ENCODE assay signal across 10 mouse cellular contexts in the genomic region with DNA sequence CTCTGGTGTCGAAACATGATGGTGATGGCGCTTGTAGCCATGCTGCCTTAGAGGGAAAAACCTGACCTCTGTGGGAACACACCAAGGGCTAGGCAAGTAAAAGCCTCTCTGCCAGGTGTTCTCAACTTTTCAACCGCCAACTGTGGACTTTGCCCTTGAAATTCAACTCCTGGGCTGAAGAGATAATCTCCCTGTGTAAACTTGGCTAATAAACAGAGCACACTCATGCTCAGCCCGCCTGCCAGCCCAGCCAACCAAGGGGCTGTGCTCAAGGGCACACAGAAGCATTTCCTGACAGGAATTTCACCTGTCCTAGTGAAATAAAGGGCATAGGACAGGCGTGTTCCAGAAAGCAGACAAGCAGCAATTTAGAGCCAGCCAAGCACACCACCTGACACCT.
A peak's percentile ranks its signal among the peaks of the same experiment; 100 is the strongest.
DNase-seq lines count a peak whose midpoint lies in the region; ATAC-seq and TF ChIP-seq lines count a peak whose summit lies in the region.
"Had no signal": no experiment of that assay in that cellular context is flagged by ENCODE, and none has a peak within 500 bp of the region (broad histone marks: within the 10 kb centered on the region; RNA-seq: fewer than 3 reads in every experiment).

No protein-coding gene starts in this region.

- WGBS in liver, adult 2 months = 24% methylated on average over 5 of the region's 5 CpGs
- 84% methylated on average over 5 of the region's 5 CpGs for WGBS in hindbrain, embryonic 14.5 days
- 81% methylated on average over 5 of the region's 5 CpGs for WGBS in forebrain, embryonic 16.5 days

- H3K9me3 ChIP-seq in hindbrain, embryonic 14.5 days (ENCODE audit: control insufficient read depth, low read length) = no peaks in the 10 kb centered on the region
- no peaks in the 10 kb centered on the region for H3K9me3 ChIP-seq in forebrain, embryonic 16.5 days (ENCODE audit: control insufficient read depth, low read length)

- H3K36me3 ChIP-seq in liver, adult 2 months (ENCODE audit: control insufficient read depth, insufficient read depth, low read length) = no peaks in the 10 kb centered on the region
- no peaks in the 10 kb centered on the region for H3K36me3 ChIP-seq in hindbrain, embryonic 14.5 days (replicated peaks; ENCODE audit: control insufficient read depth, insufficient read depth)
- H3K36me3 ChIP-seq in forebrain, embryonic 16.5 days (ENCODE audit: control insufficient read depth, insufficient read depth) = no peaks in the 10 kb centered on the region

- TF ChIP-seq POLR2A in liver, adult 2 months (IDR thresholded peaks at IDR 0.05; ENCODE audit: extremely low read depth, insufficient read depth, low read length) = no peak

- peaks cover 14% of the 10 kb centered on the region for H3K4me1 ChIP-seq in liver, adult 2 months (ENCODE audit: control insufficient read depth, insufficient read depth, low read length)
- no peaks in the 10 kb centered on the region for H3K4me1 ChIP-seq in hindbrain, embryonic 14.5 days (replicated peaks; ENCODE audit: control insufficient read depth, insufficient read depth, low read length)
- no peaks in the 10 kb centered on the region for H3K4me1 ChIP-seq in forebrain, embryonic 16.5 days (replicated peaks; ENCODE audit: control insufficient read depth, insufficient read depth, low read length)

- H3K9ac ChIP-seq in liver, adult 2 months (ENCODE audit: low read depth, low read length) = 0 out of 2 replicates have a peak overlapping the region, but pooled peaks have one; percentile 27
- H3K9ac ChIP-seq in hindbrain, embryonic 14.5 days = no peak overlapping the region
- no peak overlapping the region for H3K9ac ChIP-seq in forebrain, embryonic 16.5 days (replicated peaks; ENCODE audit: low read depth, low read length)

- intact Hi-C loops in heart, postnatal 25 days (cut with DNase I) = no loop called here

- DNase-seq in heart, adult 11 months = peak; percentile 95
- DNase-seq in heart, postnatal 25 days (ENCODE audit: low spot score) = no peak
- DNase-seq in heart, postnatal 4 days = peak; percentile 56
- DNase-seq in liver, adult 2 months (ENCODE audit: extremely low read depth, low read depth, low spot score) = peak; percentile 100
- DNase-seq in spleen, postnatal 4 days (ENCODE audit: low spot score in 2 of 2) = peak; percentile 62 to 73
- no peak for DNase-seq in hindbrain, embryonic 14.5 days (ENCODE audit: low spot score)
- DNase-seq: right cerebral cortex, postnatal 14 days had no signal

- 0 out of 2 replicates have a peak overlapping the region, but pooled peaks have one; percentile 8 for H3K4me3 ChIP-seq in liver, adult 2 months (ENCODE audit: insufficient read depth, low read depth, low read length)
- H3K4me3 ChIP-seq in hindbrain, embryonic 14.5 days (replicated peaks; ENCODE audit: low read length) = no peak overlapping the region
- no peak overlapping the region for H3K4me3 ChIP-seq in forebrain, embryonic 16.5 days (replicated peaks; ENCODE audit: low read length)

- H3K27ac ChIP-seq in liver, adult 2 months (replicated peaks; ENCODE audit: insufficient read depth, low read depth, low read length) = peak overlapping the region; percentile 92
- H3K27ac ChIP-seq in hindbrain, embryonic 14.5 days = no peak overlapping the region
- H3K27ac ChIP-seq in forebrain, embryonic 16.5 days (ENCODE audit: low read length) = no peak overlapping the region

- H3K79me2 ChIP-seq in liver, adult 2 months (ENCODE audit: control insufficient read depth, insufficient read depth, low read length) = peaks cover 13% of the 10 kb centered on the region

- H3K27me3 ChIP-seq in liver, adult 2 months (ENCODE audit: control insufficient read depth, insufficient read depth, low read length) = no peaks in the 10 kb centered on the region
- H3K27me3 ChIP-seq in hindbrain, embryonic 14.5 days (ENCODE audit: control insufficient read depth, insufficient read depth, low read length) = no peaks in the 10 kb centered on the region
- no peaks in the 10 kb centered on the region for H3K27me3 ChIP-seq in forebrain, embryonic 16.5 days (replicated peaks; ENCODE audit: control insufficient read depth, insufficient read depth, low read length)

- no peak for ATAC-seq in hindbrain, embryonic 14.5 days (ENCODE audit: low FRiP score)
- ATAC-seq in forebrain, embryonic 16.5 days = no peak
- ATAC-seq in cerebellum, adult (ENCODE audit: insufficient number of reproducible peaks, low FRiP score, low TSS enrichment) = no peak
- ATAC-seq: midbrain, embryonic 16.5 days had no signal

- no peak for TF ChIP-seq CTCF in liver, adult 2 months (IDR thresholded peaks at IDR 0.05; ENCODE audit: low read depth, low read length)

- no peak overlapping the region for H3K4me2 ChIP-seq in hindbrain, embryonic 14.5 days (replicated peaks)
- H3K4me2 ChIP-seq in forebrain, embryonic 16.5 days (ENCODE audit: low read length) = no peak overlapping the region

Comparison
In these comparisons a context has a peak if more than half of its experiments do, and no peak if none do; other contexts are left out.
1. DNase-seq: peak in heart, adult 11 months (single experiment), heart, postnatal 4 days (single experiment), liver, adult 2 months (single experiment) and spleen, postnatal 4 days (2 of 2); none in heart, postnatal 25 days (single experiment) and hindbrain, embryonic 14.5 days (single experiment).